Mouse (Mus musculus) G1E (cell line): ENCODE results near the gene Srrm2. TPM values are rescaled to one million over a fixed set of nuclear protein-coding genes. Genes with fewer than 3 reads are reported as not detected.

Source experiments
- ATAC-seq: 2 replicates; pipeline ENCODE4 v1.8.0; 2016; ENCODE audit warnings: mild to moderate bottlenecking; ENCODE audit not compliant: insufficient number of reproducible peaks, poor library complexity, low FRiP score, severe bottlenecking; ENCODE audit errors: extremely low read depth
- DNase-seq: peaks from one replicate; pipeline ENCODE4 v3.0.0; 2012; ENCODE audit warnings: low spot score
- H3K27me3 ChIP-seq: 2 replicates; pipeline ENCODE4 v1.6.1; 2012; ENCODE audit warnings: mild to moderate bottlenecking, low read length, inconsistent platforms; ENCODE audit not compliant: insufficient read depth
- H3K36me3 ChIP-seq: replicated peaks from 2 replicates; pipeline ENCODE3; 2012; ENCODE audit warnings: mild to moderate bottlenecking, inconsistent platforms
- H3K4me1 ChIP-seq: 2 replicates; pipeline ENCODE4 v1.6.1; 2012; ENCODE audit warnings: low read depth, low read length, inconsistent platforms, mixed read lengths; ENCODE audit not compliant: insufficient read depth
- H3K4me3 ChIP-seq: 2 replicates; pipeline ENCODE4 v1.5.1; 2012; ENCODE audit warnings: low read depth, mild to moderate bottlenecking, inconsistent platforms, low read length, moderate library complexity, mixed read lengths
- H3K9me3 ChIP-seq: replicated peaks from 2 replicates; pipeline ENCODE4 v1.6.1; 2012; ENCODE audit warnings: inconsistent platforms
- CTCF ChIP-seq: IDR thresholded peaks from 2 replicates; pipeline ENCODE4 v1.5.1; 2012; ENCODE audit warnings: low read depth, low read length, inconsistent platforms, mixed read lengths
- GATA1 ChIP-seq: IDR thresholded peaks from 2 replicates; pipeline ENCODE4 v1.6.1; 2012; ENCODE audit warnings: borderline replicate concordance, low read length, inconsistent platforms, mixed read lengths
- GATA2 ChIP-seq: IDR thresholded peaks from 2 replicates; pipeline ENCODE4 v1.6.1; 2012; ENCODE audit warnings: low read depth, low read length, inconsistent platforms, borderline replicate concordance
- POLR2AphosphoS5 ChIP-seq: IDR thresholded peaks from 2 replicates; pipeline ENCODE4 v1.6.1; 2012; ENCODE audit warnings: low read depth, low read length, inconsistent platforms; ENCODE audit not compliant: insufficient replicate concordance
- TAL1 ChIP-seq: conservative IDR thresholded peaks from 2 replicates; pipeline ENCODE4 v1.6.1; 2012; ENCODE audit warnings: low read depth, low read length, inconsistent platforms, mixed read lengths
- polyA plus RNA-seq: library from polyadenylated mRNA; stranded (reverse); fragments of >175 nt; gene quantifications from 2 replicates; pipeline ENCODE4 v1.2.3, GENCODE M21; 2012
- total RNA-seq, 2 experiments: library from RNA; stranded (forward) in 1 of 2; stranded (reverse) in 1 of 2; fragments of 200-1000 nt in 1 of 2; fragments of >200 nt in 1 of 2; fragmentation: Nextera tagmentation in 1 of 2; gene quantifications; 2 replicates each; pipeline ENCODE4 v1.2.3; 2014 to 2017

Srrm2 gene
- total and polyA plus RNA-seq, 3 experiments = 86.7 to 1,150 (median 329) TPM

- TF ChIP-seq GATA2 (no peak), POLR2AphosphoS5 (no peak), TAL1 (no peak)
- H3K4me3 ChIP-seq = no peak overlapping the region
- no peaks in the 10 kb centered on the region for H3K9me3 ChIP-seq
- H3K4me1 ChIP-seq = peaks cover 16% of the 10 kb centered on the region
- no peak for DNase-seq
- ATAC-seq = no peak
- peaks cover 28% of the 10 kb centered on the region for H3K27me3 ChIP-seq
- peaks cover 5% of the 10 kb centered on the region for H3K36me3 ChIP-seq
These were observed 16.7 kb upstream of the Srrm2 start for GRCm38 (mm10) chr17:23773676-23774075.

DNA sequence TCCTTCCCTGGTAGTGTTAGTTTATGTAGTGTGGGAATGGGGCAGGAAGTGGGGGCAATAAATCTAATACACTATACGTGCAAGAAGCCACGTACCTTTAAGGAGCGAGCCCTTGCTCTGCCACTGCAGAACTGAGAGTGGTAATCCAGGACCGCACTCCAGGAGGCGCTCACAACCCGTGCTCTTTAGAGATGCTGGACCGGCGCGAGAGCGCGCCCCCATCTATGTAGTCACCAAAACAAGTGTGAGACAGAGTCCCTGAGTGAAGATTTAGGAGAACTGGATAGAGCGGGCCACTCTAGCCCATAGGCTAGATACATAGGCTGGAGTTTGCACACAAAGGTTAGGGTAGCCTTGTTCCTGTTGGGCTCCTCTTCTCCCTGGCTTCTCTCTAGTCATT, 16.2 kb upstream of the Srrm2 start:
- DNase-seq (no peak), ATAC-seq (no peak)
- Histone ChIP-seq H3K27me3 (peaks cover 32% of the 10 kb centered on the region), H3K4me3 (no peak overlapping the region), H3K9me3 (no peaks in the 10 kb centered on the region), H3K4me1 (peaks cover 16% of the 10 kb centered on the region), H3K36me3 (peaks cover 4% of the 10 kb centered on the region)
- TF ChIP-seq CTCF (no peak), TAL1 (no peak), GATA1 (no peak), POLR2AphosphoS5 (no peak), GATA2 (no peak)

GRCm38 (mm10) chr17:23776216-23776615, 14.1 kb upstream of the Srrm2 start:
- H3K36me3 ChIP-seq = no peaks in the 10 kb centered on the region
- H3K4me1 ChIP-seq = peaks cover 6% of the 10 kb centered on the region
- H3K4me3 ChIP-seq = no peak overlapping the region
- DNase-seq = no peak
- ATAC-seq = no peak
- no peak for TF ChIP-seq GATA1
- no peak for TF ChIP-seq GATA2
- no peak for TF ChIP-seq CTCF
- TF ChIP-seq TAL1 = no peak
- no peak for TF ChIP-seq POLR2AphosphoS5
- no peaks in the 10 kb centered on the region for H3K9me3 ChIP-seq
- H3K27me3 ChIP-seq = peaks cover 47% of the 10 kb centered on the region

- peaks cover 5% of the 10 kb centered on the region; the same call in 1 of the 2 replicates for H3K4me1 ChIP-seq
- TF ChIP-seq CTCF = no peak
- no peak for TF ChIP-seq GATA1
- TF ChIP-seq POLR2AphosphoS5 = no peak
- no peak for TF ChIP-seq TAL1
- TF ChIP-seq GATA2 = no peak
- ATAC-seq (no peak), DNase-seq (no peak)
- no peak overlapping the region for H3K4me3 ChIP-seq
- peaks cover 50% of the 10 kb centered on the region for H3K27me3 ChIP-seq
- no peaks in the 10 kb centered on the region for H3K36me3 ChIP-seq
- no peaks in the 10 kb centered on the region for H3K9me3 ChIP-seq
These were observed 13.2 kb upstream of the Srrm2 start for GRCm38 (mm10) chr17:23777141-23777540.

GRCm38 (mm10) chr17:23778447-23778846, 11.9 kb upstream of the Srrm2 start:
- no peaks in the 10 kb centered on the region for H3K36me3 ChIP-seq
- no peaks in the 10 kb centered on the region for H3K9me3 ChIP-seq
- H3K4me1 ChIP-seq = peaks cover 5% of the 10 kb centered on the region; the same call in 1 of the 2 replicates
- peaks cover 53% of the 10 kb centered on the region for H3K27me3 ChIP-seq
- DNase-seq (no peak), ATAC-seq (no peak)
- TF ChIP-seq CTCF (no peak), TAL1 (no peak), GATA1 (no peak), POLR2AphosphoS5 (no peak), GATA2 (no peak)
- no peak overlapping the region for H3K4me3 ChIP-seq

- H3K4me1 ChIP-seq = no peaks in the 10 kb centered on the region
- DNase-seq = no peak
- no peak for ATAC-seq
- H3K36me3 ChIP-seq = no peaks in the 10 kb centered on the region
- no peak overlapping the region for H3K4me3 ChIP-seq
- H3K9me3 ChIP-seq = no peaks in the 10 kb centered on the region
- peaks cover 48% of the 10 kb centered on the region for H3K27me3 ChIP-seq
- TF ChIP-seq POLR2AphosphoS5 (no peak), CTCF (no peak), TAL1 (no peak), GATA2 (no peak), GATA1 (no peak)
These were observed 7.0 kb upstream of the Srrm2 start for GRCm38 (mm10) chr17:23783352-23783751.
